Mouse (Mus musculus) cortical plate, adult 2 months (tissue): ENCODE results near the gene Poldip3.

ENCODE experiments used
- CTCF ChIP-seq: fragments of 200-500 bp; IDR thresholded peaks from 2 replicates; pipeline ENCODE4 v1.5.1; 2011; ENCODE audit warnings: mild to moderate bottlenecking, control low read depth, low read length; ENCODE audit not compliant: insufficient read depth; ENCODE audit errors: extremely low read depth
- POLR2A ChIP-seq: fragments of 200-500 bp; IDR thresholded peaks from 2 replicates; pipeline ENCODE4 v1.6.1; 2011; ENCODE audit warnings: mild to moderate bottlenecking, low read length, control low read depth; ENCODE audit not compliant: insufficient read depth; ENCODE audit errors: extremely low read depth

- TF ChIP-seq CTCF, result no peak
- peak; percentile 94 for TF ChIP-seq POLR2A
Measured at GRCm38 (mm10) chr15:83171712-83172481, 22.7 kb upstream of the Poldip3 start.
